In genomic region chr5:76893084-76893483, GRCm38 (mm10) we compare ENCODE assay signal across 17 mouse cellular contexts.
"Had no signal": no experiment of that assay in that cellular context is flagged by ENCODE, and none has a peak within 500 bp of the region (broad histone marks: within the 10 kb centered on the region; RNA-seq: fewer than 3 reads in every experiment).

No protein-coding gene starts in this region.

- H3K4me2 ChIP-seq: kidney, embryonic 15.5 days; liver, embryonic 13.5 days; midbrain, embryonic 11.5 days had no signal

- H3K27ac ChIP-seq: kidney, embryonic 15.5 days; left cerebral cortex, adult 2 months; liver, embryonic 13.5 days had no signal

- H3K9me3 ChIP-seq: kidney, embryonic 15.5 days; liver, embryonic 13.5 days had no signal

- H3K4me1 ChIP-seq: kidney, embryonic 15.5 days; liver, embryonic 13.5 days had no signal

- H3K4me3 ChIP-seq: kidney, embryonic 15.5 days; left cerebral cortex, adult 2 months; liver, embryonic 13.5 days had no signal

- DNase-seq: kidney, adult 11 months; kidney, adult 8-10 months; kidney, postnatal 10 days; kidney, postnatal 36 days; layer of hippocampus, postnatal 36 days; liver, embryonic 13.5 days; lung, adult 2 months; lung, postnatal 10 days; lung, postnatal 36 days; midbrain, embryonic 14.5 days; right cerebral cortex, adult 18-20 months; right cerebral cortex, postnatal 14 days; right cerebral cortex, postnatal 4 days; thymus, postnatal 36 days had no signal

- H3K27me3 ChIP-seq: kidney, embryonic 15.5 days; liver, embryonic 13.5 days had no signal

- H3K9ac ChIP-seq: kidney, embryonic 15.5 days; liver, embryonic 13.5 days had no signal
